In genomic region chr13:9011596-9012350, GRCm38 (mm10) we compare ENCODE assay signal across 9 mouse cellular contexts. TPM values are rescaled to one million over a fixed set of nuclear protein-coding genes. Genes with fewer than 3 reads are reported as not detected.
DNase-seq lines count a peak whose midpoint lies in the region.
"Had no signal": no experiment of that assay in that cellular context is flagged by ENCODE, and none has a peak within 500 bp of the region (broad histone marks: within the 10 kb centered on the region; RNA-seq: fewer than 3 reads in every experiment).

No protein-coding gene starts in this region.

- DNase-seq in left cerebral cortex, postnatal 14 days (ENCODE audit: low spot score in 2 of 2): peak; percentile 42 to 67
- no peak for DNase-seq in left cerebral cortex, adult 9 months (ENCODE audit: low spot score in 2 of 2)
- peak; percentile 31 for DNase-seq in adrenal gland, adult 2 months
- DNase-seq in embryonic facial prominence, embryonic 10.5 days (ENCODE audit: low spot score): peak; percentile 89
- DNase-seq in heart, postnatal 4 days: peak; percentile 89
- peak; percentile 74 for DNase-seq in liver
- DNase-seq in retina, adult 2 months (ENCODE audit: low read depth, low spot score): peak; percentile 51
- peak; percentile 34 to 63 for DNase-seq in thymus, postnatal 36 days

- H3K27ac ChIP-seq in embryonic facial prominence, embryonic 10.5 days (replicated peaks): no peak overlapping the region

- H3K36me3 ChIP-seq in embryonic facial prominence, embryonic 10.5 days (replicated peaks): no peaks in the 10 kb centered on the region

- WGBS in embryonic facial prominence, embryonic 10.5 days: 51% methylated on average over 12 of the region's 12 CpGs

- H3K4me1 ChIP-seq in embryonic facial prominence, embryonic 10.5 days: no peaks in the 10 kb centered on the region

- H3K27me3 ChIP-seq in embryonic facial prominence, embryonic 10.5 days (replicated peaks; ENCODE audit: low read depth, poor library complexity, severe bottlenecking): no peaks in the 10 kb centered on the region

- no peak overlapping the region for H3K4me3 ChIP-seq in embryonic facial prominence, embryonic 10.5 days
- H3K4me3 ChIP-seq: erythroblast, embryonic 14.5 days had no signal

- intact Hi-C loops in left cerebral cortex, postnatal 14 days (cut with DNase I): no loop called here

- no peaks in the 10 kb centered on the region for H3K9me3 ChIP-seq in embryonic facial prominence, embryonic 10.5 days

RNA-seq across cellular contexts. Expression of gene Gtpbp4, which starts 15.9 kb away (rescaled TPM):
- total RNA-seq in left cerebral cortex, postnatal 14 days (2021): 10 to 100 TPM; 35.2 to 38.9 TPM
- total RNA-seq in adrenal gland, adult 2 months (2021): 10 to 100 TPM; 53.9 to 72.0 TPM
- polyA plus RNA-seq in adrenal gland, adult 2 months (2012; rRNA removed): 1.1 and 3.6 TPM in 2 replicates
- 118 and 120 TPM in 2 replicates for polyA plus RNA-seq in embryonic facial prominence, embryonic 10.5 days (2016; fragmentation: Nextera tagmentation; extraction: Ambion mirVana)
- 10 to 100 TPM; 48.1 to 50.5 TPM for total RNA-seq in heart, postnatal 4 days (2021)

RNA-seq across cellular contexts. Expression of gene Idi2, which starts 59.1 kb away (rescaled TPM):
- total RNA-seq in left cerebral cortex, postnatal 14 days (2021): not detected
- total RNA-seq in adrenal gland, adult 2 months (2021): not detected
- not detected in 2 replicates for polyA plus RNA-seq in adrenal gland, adult 2 months (2012; rRNA removed)
- polyA plus RNA-seq in embryonic facial prominence, embryonic 10.5 days (2016; fragmentation: Nextera tagmentation; extraction: Ambion mirVana): not detected in 2 replicates
- total RNA-seq in heart, postnatal 4 days (2021): not detected
- polyA plus RNA-seq: erythroblast, embryonic 14.5 days had no signal

Comparison
In these comparisons a context has a peak if more than half of its experiments do, and no peak if none do; other contexts are left out.
1. DNase-seq: peak in left cerebral cortex, postnatal 14 days (2 of 2), adrenal gland, adult 2 months (single experiment), embryonic facial prominence, embryonic 10.5 days (single experiment), heart, postnatal 4 days (single experiment), liver (single experiment), retina, adult 2 months (single experiment) and thymus, postnatal 36 days (2 of 2); none in left cerebral cortex, adult 9 months (0 of 2).